Mouse (Mus musculus) Muller cell, postnatal 12 days (primary cell): ENCODE measurements around the gene Olfr648.
A peak's percentile ranks its signal among the peaks of the same experiment; 100 is the strongest.

ENCODE experiments used
- DNase-seq: peaks from one replicate; pipeline ENCODE4 v3.0.0-alpha.2; 2015; ENCODE audit errors: inconsistent ontology term

Olfr648 gene

GRCm38 (mm10) chr7:104183292-104183691 is at the start of gene Olfr648:
Gene Olfr648, minus strand, starts transcription at chr7:104183392.
- DNase-seq: no peak

- DNase-seq: no peak
Measured at GRCm38 (mm10) chr7:104231203-104231602, 48.0 kb upstream of the Olfr648 start.

GRCm38 (mm10) chr7:104218701-104219569 is 35.7 kb upstream of the Olfr648 start, which contains the start of gene Trim6:
Gene Trim6, plus strand, starts transcription at chr7:104218793.
- DNase-seq: peak; percentile 89

DNA sequence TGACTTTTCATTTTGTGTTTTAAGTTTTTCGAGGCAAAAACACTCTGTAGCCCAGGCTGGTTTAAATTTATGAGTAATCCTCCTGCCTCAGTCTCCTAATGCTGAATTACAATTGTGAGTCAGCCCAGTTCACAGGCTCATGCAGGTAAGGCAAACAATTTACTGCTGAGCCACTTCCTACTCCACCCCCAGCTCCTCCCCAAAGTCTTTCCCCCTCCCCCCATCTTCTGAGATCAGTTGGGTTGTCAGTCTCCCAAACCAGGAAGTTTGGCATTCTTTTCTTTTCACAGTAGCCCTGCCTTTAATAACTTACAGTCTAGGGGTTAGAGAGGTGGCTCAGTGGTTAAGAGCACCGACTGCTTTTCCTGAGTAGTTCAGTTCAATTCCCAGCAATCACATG is 34.7 kb upstream of the Olfr648 start:
- DNase-seq: no peak

DNA sequence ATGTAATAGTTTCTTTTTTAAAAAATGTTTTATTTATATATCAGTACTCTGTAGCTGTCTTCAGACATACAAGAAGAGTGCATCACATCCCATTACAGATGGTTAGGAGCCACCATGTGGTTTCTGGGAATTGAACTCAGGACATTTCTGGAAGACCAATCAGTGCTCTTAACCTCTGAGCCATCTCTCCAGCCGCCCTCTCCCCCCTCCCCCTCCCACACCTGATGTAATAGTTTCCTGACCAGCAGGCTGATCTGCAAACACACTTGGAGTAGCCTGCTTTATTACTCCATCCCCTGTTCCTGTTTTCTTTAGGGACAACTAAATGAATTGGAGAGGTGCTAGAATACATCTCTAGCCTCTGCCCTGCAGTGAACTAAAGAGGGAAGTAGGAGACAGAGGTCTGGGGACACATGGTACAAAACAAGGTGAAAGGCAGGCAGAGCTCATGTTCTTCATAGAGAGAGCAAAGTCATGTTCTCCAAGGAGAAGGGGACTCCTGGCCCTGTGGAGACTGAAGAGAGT is 32.9 kb upstream of the Olfr648 start:
- DNase-seq: no peak

DNA sequence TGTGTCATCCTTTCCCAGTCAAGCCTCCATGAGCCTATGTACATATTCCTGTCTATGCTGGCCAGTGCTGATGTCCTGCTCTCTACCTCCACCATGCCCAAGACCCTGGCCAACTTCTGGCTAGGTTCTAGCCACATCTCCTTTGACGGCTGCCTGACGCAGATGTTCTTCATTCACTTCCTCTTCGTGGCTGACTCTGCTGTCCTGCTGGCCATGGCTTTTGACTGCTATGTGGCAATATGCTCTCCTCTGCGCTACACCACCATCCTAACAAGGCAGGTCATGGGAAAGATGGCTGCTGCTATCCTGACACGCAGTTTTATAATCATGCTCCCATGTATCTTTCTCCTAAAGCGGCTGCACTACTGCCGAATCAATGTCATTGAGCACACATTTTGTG is 23.0 kb upstream of the Olfr648 start:
- DNase-seq: no peak

- DNase-seq: peak; percentile 56
Measured at GRCm38 (mm10) chr7:104199822-104200221, 16.6 kb upstream of the Olfr648 start.

- DNase-seq: no peak
Measured at GRCm38 (mm10) chr7:104195885-104196284, 12.7 kb upstream of the Olfr648 start, which contains the start of gene Olfr649. Gene Olfr649, minus strand, starts transcription at chr7:104195985.

DNA sequence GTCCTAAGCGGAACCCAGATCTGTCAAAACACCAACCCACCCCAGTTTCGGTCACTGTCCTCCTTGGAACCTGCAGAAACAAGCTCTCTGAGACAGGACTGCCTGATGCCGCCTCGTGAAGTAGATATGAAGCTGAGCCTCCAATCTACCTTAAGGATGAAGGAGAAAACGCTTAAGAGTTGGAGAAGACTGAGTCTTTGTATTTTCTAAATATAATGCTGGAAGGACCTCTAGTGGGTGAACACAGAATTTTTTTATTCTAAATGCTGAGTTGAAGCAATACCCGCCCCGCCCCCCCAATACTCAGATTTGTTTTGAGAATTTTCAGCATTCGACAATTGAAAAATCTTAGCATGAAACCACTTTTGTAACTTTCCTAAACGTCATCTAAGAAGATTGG is 8.1 kb upstream of the Olfr648 start:
- no peak for DNase-seq

DNA sequence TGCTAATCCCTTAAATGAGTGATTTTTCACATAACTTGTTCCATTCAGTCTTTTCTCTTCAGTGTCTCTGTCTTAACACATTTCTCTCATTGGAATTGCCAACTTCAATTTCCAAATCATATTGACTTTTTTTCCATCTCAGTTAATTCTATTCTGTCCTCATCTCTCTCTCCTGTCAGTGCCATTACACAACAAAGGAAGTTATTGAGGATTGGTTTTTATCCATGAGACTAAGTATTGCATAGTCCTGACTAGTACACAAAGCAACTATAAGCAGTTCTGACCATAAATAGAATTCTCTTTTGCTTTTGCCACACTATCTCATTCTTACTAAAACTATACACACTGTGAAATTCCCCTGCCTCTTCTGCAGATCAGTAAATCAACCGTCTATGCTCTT is 4.1 kb downstream of the Olfr648 start:
- no peak for DNase-seq

DNA sequence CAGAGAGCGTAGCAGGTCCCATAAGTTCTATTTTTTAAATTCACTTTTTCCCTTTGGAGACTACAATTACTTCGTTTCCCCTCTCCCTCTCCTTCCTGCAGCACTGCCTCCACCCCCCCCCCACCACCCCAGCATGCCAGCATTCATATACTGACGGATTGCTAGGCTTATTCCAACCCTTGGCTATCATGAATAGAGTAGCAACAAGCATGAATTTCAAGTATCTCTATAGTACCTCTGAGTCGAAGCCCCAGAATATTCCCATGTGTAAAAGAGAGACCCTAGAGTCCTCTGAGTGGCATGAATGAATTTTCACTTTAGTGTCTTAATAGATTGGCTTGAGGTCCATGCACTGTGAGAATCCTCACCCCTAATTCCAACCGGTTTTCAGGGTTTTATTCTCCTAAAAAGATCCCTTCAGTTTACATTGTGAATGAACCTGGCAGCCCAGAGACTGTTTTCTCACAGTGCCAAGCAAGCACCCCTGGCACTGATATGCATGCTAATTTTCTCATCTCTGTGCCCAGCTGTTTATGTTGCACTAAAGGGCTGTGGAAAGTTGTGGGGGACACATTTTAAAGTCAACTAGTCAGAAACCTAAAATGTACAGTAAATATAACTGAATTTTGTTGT is 4.7 kb downstream of the Olfr648 start:
- DNase-seq: no peak

GRCm38 (mm10) chr7:104175085-104175484 is 8.1 kb downstream of the Olfr648 start:
- DNase-seq: peak; percentile 71

GRCm38 (mm10) chr7:104169634-104170204 is 13.5 kb downstream of the Olfr648 start:
- DNase-seq: peak; percentile 19

DNA sequence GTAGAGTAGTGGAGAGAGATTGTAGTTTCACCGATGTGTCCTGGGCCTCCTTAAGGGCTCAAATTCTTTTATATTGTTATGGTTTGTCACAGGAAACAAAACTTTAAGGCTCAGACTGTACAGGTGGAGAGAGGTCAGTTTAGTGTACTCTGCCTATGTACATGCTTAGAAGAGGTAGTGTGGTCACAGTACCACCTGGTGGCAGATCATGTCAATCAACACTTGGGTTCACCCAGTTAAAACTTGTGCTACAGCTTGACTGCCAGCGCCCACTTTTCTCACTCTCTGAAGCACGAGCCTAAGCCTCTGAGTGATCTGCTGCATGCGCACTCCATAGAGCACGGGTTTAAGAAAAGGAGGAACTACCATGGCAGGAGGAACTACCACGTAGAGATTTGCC is 16.1 kb downstream of the Olfr648 start:
- no peak for DNase-seq

DNA sequence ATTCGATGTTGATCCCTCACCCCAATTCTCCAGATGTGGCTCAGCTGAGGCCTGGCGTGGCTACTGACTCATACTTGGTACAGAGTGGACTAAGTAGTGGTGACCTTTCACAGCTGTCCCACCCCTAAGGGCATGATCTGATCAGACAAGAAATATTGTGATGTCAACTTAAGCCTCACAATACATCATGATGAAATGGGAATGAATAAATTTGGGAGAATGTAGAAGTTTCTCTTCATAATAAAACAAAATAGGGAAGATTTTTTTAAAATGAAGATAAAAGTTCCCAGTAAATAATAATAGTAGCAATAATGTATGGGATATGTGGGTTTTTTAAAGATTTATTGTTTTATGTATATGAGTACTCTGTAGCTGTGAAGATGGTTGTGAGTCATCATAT is 32.7 kb downstream of the Olfr648 start, which contains the start of gene Ubqlnl:
TSS of gene Ubqlnl (minus strand) at position 101 of the 400 bp plus-strand sequence.
- no peak for DNase-seq

GRCm38 (mm10) chr7:104143179-104143578 is 40.0 kb downstream of the Olfr648 start, which contains the start of gene Ubqln3:
Gene Ubqln3, minus strand, starts transcription at chr7:104143279.
- DNase-seq: no peak

DNA sequence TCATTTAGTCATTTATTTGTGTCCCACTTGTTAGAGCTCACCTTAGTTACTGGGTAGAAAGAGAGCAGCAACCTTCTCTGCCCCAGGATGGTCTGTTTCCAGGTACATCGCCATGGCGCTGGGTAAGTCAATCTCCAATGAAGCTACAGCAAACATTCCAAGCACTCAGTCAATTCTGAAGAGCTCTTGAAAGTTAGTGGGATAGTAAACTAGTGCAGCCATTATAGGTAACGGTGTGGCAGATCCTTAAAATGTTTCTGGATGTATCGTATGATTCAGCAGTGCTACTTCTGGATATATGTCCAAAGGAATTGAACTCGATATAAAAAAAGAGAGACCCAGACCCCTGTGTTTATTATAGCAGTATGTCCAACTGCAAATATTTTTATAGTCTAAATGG is 45.9 kb downstream of the Olfr648 start, which contains the start of gene Olfr643:
TSS of gene Olfr643 (minus strand) at position 101 of the 400 bp plus-strand sequence.
- no peak for DNase-seq

DNA sequence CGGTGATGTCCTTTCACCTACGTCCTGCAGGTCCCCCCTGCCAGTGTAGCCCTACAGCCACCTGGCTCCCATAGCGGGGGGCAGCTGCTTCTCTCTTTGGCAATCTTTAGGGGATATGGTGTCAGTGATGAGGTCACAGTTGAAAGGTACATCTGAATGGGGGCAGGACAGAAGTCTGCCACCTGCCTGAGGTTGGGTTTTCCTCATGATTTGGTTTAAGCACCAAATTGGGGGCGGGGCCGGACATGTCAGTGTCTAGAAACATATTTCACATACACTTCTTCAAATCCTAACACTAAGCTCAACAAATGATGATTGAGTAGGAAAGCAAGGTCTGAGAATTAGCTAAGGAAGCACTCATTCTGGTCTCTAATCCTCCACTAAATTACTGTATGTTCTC is 53.5 kb downstream of the Olfr648 start, which contains the start of gene Ubqln5:
TSS of gene Ubqln5 (minus strand) at position 101 of the 400 bp plus-strand sequence.
- DNase-seq: no peak
